Mouse (Mus musculus) testis, adult 2 months (tissue): ENCODE data around the gene Hoxa2.

Source experiments
- CTCF ChIP-seq: fragments of 200-500 bp; IDR thresholded peaks from 2 replicates; pipeline ENCODE4 v1.5.1; 2012; ENCODE audit warnings: low read depth, mild to moderate bottlenecking, inconsistent platforms, low read length, moderate library complexity; ENCODE audit not compliant: control insufficient read depth, insufficient read depth, insufficient replicate concordance
- POLR2A ChIP-seq: fragments of 200-500 bp; IDR thresholded peaks from 2 replicates; pipeline ENCODE4 v1.6.1; 2012; ENCODE audit warnings: low read depth, mild to moderate bottlenecking, inconsistent platforms, low read length, moderate library complexity; ENCODE audit not compliant: control insufficient read depth

DNA sequence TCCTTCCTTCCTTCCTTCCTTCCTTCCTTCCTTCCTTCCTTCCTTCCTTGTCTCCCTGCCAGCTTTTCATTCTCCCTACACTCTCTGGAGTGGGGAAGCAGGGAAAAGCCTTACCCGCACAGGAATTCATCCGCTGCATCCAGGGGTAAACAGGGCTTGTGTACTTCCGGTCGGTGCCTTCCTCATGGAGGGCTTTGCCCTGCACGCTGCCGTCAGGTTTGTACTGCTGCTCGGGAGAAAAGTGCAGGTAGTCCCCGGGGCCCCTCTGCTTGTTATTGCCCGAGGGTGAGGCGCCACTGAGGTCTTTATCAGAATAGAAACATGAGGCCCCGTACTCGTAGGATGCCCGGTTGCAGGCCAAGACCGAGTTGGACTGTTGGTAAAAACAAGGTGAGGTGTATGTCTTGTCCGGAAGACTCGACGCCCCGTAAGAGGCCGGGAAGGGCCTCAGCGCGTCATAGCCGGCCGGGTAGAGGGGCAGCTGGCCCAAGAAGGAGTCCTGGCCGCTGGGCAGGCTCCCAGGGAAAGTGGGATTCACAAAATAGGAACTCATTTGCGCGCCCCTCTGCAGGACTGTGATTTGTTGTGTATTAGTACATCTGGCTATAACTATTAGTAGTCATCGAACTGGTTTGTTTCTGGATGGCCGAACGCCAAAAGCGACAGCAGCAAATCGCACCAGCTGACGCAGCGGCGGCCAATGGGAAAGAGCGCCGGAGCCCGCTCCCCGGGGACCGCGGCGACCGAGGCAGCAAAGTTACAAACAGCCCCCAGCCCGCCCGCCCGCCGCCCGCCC, 43.6 kb upstream of the Hoxa2 start, which contains the start of gene Hoxa6:
- TF ChIP-seq CTCF (no peak), POLR2A (no peak)
